Mouse (Mus musculus) midbrain, embryonic 14.5 days (tissue): ENCODE results near the gene Hist2h3c1. TPM values are rescaled to one million over a fixed set of nuclear protein-coding genes. Genes with fewer than 3 reads are reported as not detected.
"Not testable (repeated sequence)": the region's sequence is repeated elsewhere in the genome, so short reads cannot be mapped to it uniquely, and the experiment has no call there.

Source experiments
- ATAC-seq: fragments of 200-750 bp; cut with Nextera tagmentation; 2 replicates; pipeline ENCODE4 v1.8.0; 2017; ENCODE audit warnings: moderate number of reproducible peaks, moderate library complexity; ENCODE audit not compliant: low FRiP score, low TSS enrichment
- DNase-seq: peaks from one replicate; pipeline ENCODE4 v3.0.0-alpha.2; 2015
- H3K27ac ChIP-seq: fragments of 300-500 bp; sonication (generic); replicated peaks from 2 replicates; pipeline ENCODE4 v1.5.1; 2014; ENCODE audit warnings: mild to moderate bottlenecking, low read depth, low read length, moderate library complexity
- H3K27me3 ChIP-seq: fragments of 300-500 bp; sonication (generic); 2 replicates; pipeline ENCODE4 v1.6.1; 2014; ENCODE audit warnings: low read length, control low read depth, mixed read lengths; ENCODE audit not compliant: control insufficient read depth, insufficient read depth
- H3K36me3 ChIP-seq: fragments of 300-500 bp; sonication (generic); 2 replicates; pipeline ENCODE4 v1.6.1; 2014; ENCODE audit warnings: low read length, control low read depth; ENCODE audit not compliant: control insufficient read depth, insufficient read depth
- H3K4me1 ChIP-seq: fragments of 300-500 bp; sonication (generic); 2 replicates; pipeline ENCODE4 v1.6.1; 2014; ENCODE audit warnings: mild to moderate bottlenecking, antibody characterized with exemption, low read length, control low read depth; ENCODE audit not compliant: control insufficient read depth, insufficient read depth
- H3K4me2 ChIP-seq: fragments of 300-500 bp; sonication (generic); 2 replicates; pipeline ENCODE4 v1.6.1; 2014; ENCODE audit warnings: mild to moderate bottlenecking, low read length, moderate library complexity
- H3K4me3 ChIP-seq: fragments of 300-500 bp; sonication (generic); replicated peaks from 2 replicates; pipeline ENCODE4 v1.5.1; 2014; ENCODE audit warnings: low read depth, low read length
- H3K9ac ChIP-seq: fragments of 300-500 bp; sonication (generic); replicated peaks from 2 replicates; pipeline ENCODE4 v1.6.1; 2014; ENCODE audit warnings: mild to moderate bottlenecking, low read length, moderate library complexity
- H3K9me3 ChIP-seq: fragments of 300-500 bp; sonication (generic); 2 replicates; pipeline ENCODE4 v1.6.1; 2016; ENCODE audit warnings: low read length, control low read depth, mixed read lengths; ENCODE audit not compliant: control insufficient read depth
- WGBS: fragments of 180-500 bp; shearing (Covaris S2); extraction: QIAGEN DNeasy Blood & Tissue Kit; methylation state at CpG from one replicate; pipeline ENCODE4 v1.1.7; 2014; 5-methylcytosine and 5-hydroxymethylcytosine counted together
- polyA plus RNA-seq: library from polyadenylated mRNA; unstranded; fragments of >200 nt; fragmentation: Nextera tagmentation; extraction: Ambion mirVana; gene quantifications from 2 replicates; pipeline ENCODE4 v1.2.1, GENCODE M21; 2014

The Hist2h3c1 gene
- polyA plus RNA-seq, 1 experiment from 2014 or later = not detected

DNA sequence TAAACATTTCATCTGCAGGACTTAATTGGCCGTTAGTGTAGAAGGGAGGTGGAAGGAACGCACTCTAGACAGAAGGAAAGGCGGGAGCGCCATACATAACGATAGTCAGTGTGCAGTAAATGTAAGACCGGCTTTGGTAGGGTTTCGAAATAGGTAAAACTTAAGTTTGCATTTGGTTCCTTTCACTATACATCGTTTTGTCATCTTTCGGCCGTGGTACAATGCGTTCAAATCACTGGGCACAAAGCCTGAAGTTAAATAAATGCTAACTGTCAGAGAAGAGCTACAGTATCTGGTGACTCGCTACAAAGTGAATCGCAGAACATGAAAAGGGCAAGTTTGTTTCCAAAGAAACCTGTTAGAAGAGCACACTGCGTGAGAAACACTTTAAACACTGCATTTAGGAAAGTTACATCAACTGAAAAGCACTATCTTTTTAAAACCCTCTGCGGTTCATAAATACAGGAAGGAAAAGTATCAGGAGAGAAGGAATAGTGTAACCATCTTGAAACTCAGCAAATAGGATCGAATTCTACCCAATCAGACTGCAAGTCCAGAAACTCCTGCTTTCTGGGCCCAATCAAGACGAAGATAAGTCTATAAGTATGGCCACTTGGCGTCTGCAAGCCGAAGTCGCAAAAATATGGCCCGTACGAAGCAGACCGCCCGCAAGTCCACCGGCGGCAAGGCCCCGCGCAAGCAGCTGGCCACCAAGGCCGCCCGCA is 21.7 kb downstream of the Hist2h3c1 start, which contains the start of gene Hist2h3b:
Gene Hist2h3b, plus strand, starts transcription at position 604 of the 725 bp plus-strand sequence.
- ATAC-seq (peak; percentile 71), DNase-seq (peak; percentile 88)
- Histone ChIP-seq H3K4me1 (peaks cover 18% of the 10 kb centered on the region), H3K27me3 (no peaks in the 10 kb centered on the region), H3K4me2 (peak within 1 kb of the TSS; percentile 91), H3K9me3 (no peaks in the 10 kb centered on the region), H3K27ac (peak within 1 kb of the TSS; percentile 79), H3K9ac (peak within 1 kb of the TSS; percentile 39; the same call in 1 of the 2 replicates), H3K36me3 (no peaks in the 10 kb centered on the region), H3K4me3 (peak within 1 kb of the TSS; percentile 40)
- WGBS = 22% methylated on average over 30 of the region's 30 CpGs

DNA sequence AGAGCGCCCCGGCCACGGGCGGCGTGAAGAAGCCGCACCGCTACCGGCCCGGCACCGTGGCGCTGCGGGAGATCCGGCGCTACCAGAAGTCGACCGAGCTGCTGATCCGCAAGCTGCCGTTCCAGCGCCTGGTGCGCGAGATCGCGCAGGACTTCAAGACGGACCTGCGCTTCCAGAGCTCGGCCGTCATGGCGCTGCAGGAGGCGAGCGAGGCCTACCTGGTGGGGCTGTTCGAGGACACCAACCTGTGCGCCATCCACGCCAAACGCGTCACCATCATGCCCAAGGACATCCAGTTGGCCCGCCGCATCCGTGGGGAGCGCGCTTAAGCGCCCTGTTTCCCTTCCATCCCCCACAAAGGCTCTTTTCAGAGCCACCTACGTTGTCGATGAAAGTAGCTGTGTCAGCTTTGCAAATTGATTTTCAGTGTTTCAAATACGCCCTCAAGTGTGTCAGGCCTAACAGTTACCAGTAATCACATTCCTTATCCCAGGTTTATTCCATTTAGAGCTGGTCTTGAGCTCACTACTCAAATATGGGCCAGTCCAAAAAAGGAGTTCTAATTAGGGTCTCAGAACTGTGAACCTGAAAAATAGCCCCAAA is 22.4 kb downstream of the Hist2h3c1 start:
- H3K36me3 ChIP-seq, H3K9me3 ChIP-seq, H3K27me3 ChIP-seq, DNase-seq: not testable (repeated sequence)
- ATAC-seq = peak; percentile 55
- peak overlapping the region; percentile 91 for H3K4me2 ChIP-seq
- under 1% methylated on average over 11 of the region's 44 CpGs for whole genome bisulfite sequencing
- H3K9ac ChIP-seq = peak overlapping the region; percentile 39; the same call in 1 of the 2 replicates
- H3K4me3 ChIP-seq = peak overlapping the region; percentile 40
- H3K27ac ChIP-seq = peak overlapping the region; percentile 79
- H3K4me1 ChIP-seq = peaks cover 17% of the 10 kb centered on the region

- H3K27me3 ChIP-seq = no peaks in the 10 kb centered on the region
- H3K4me1 ChIP-seq = peaks cover 10% of the 10 kb centered on the region
- DNase-seq (peak; percentile 96), ATAC-seq (peak; percentile 97)
- peak within 1 kb of the TSS; percentile 57 for H3K9ac ChIP-seq
- no peaks in the 10 kb centered on the region for H3K36me3 ChIP-seq
- no peaks in the 10 kb centered on the region for H3K9me3 ChIP-seq
- H3K4me2 ChIP-seq = peak within 1 kb of the TSS; percentile 91
- WGBS = under 1% methylated on average over 45 of the region's 45 CpGs
- peak within 1 kb of the TSS; percentile 40 for H3K4me3 ChIP-seq
- H3K27ac ChIP-seq = peak within 1 kb of the TSS; percentile 79
Measured at GRCm38 (mm10) chr3:96269511-96270474, 23.3 kb downstream of the Hist2h3c1 start, which contains the start of gene Hist2h2bb. TSS of gene Hist2h2bb (plus strand) at chr3:96269752.

- no peak for DNase-seq
Measured at GRCm38 (mm10) chr3:96273591-96274465, 27.3 kb downstream of the Hist2h3c1 start.

DNA sequence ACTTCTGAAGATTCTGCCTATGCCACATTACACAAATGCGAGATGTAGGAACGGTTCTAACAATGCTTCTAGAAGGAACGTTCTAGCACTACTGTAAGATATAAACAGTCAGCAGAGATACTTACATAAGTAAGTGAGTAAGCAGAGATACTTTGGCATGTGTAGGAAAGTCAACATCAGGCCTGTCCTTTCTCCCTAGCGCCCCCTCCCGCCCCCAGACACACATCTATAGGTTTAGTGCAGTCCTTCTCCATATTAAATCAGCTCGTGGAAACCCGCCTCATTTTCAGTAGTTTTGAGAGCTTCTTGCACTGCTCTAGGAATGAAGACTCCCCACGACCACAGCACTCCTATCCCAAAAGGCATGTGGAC is 30.9 kb downstream of the Hist2h3c1 start:
- Histone ChIP-seq H3K36me3 (no peaks in the 10 kb centered on the region), H3K4me1 (0 out of 2 replicates have a peak, but pooled peaks cover 4% of the 10 kb centered on the region), H3K27ac (peak overlapping the region; percentile 57; the same call in 1 of the 2 replicates), H3K4me2 (peak overlapping the region; percentile 68), H3K9me3 (no peaks in the 10 kb centered on the region), H3K27me3 (no peaks in the 10 kb centered on the region), H3K4me3 (peak overlapping the region; percentile 46), H3K9ac (peak overlapping the region; percentile 55)
- 15% methylated on average over 8 of the region's 8 CpGs for WGBS
- DNase-seq (peak; percentile 51), ATAC-seq (0 out of 2 replicates have a peak, but pooled peaks have one; percentile 4)

More at GRCm38 (mm10) chr3:96273591-96274465, 27.3 kb downstream of the Hist2h3c1 start:
- Histone ChIP-seq H3K27me3 (no peaks in the 10 kb centered on the region), H3K4me3 (no peak overlapping the region), H3K9ac (no peak overlapping the region), H3K9me3 (no peaks in the 10 kb centered on the region), H3K4me2 (no peak overlapping the region), H3K4me1 (0 out of 2 replicates have a peak, but pooled peaks cover 7% of the 10 kb centered on the region), H3K27ac (no peak overlapping the region), H3K36me3 (no peaks in the 10 kb centered on the region)
- ATAC-seq = no peak
- 88% methylated on average over 17 of the region's 17 CpGs for WGBS

GRCm38 (mm10) chr3:96277800-96278624 is 31.5 kb downstream of the Hist2h3c1 start:
- under 1% methylated on average over 49 of the region's 49 CpGs for WGBS
- Histone ChIP-seq H3K4me3 (peak overlapping the region; percentile 46), H3K9me3 (no peaks in the 10 kb centered on the region), H3K4me2 (peak overlapping the region; percentile 68), H3K27me3 (no peaks in the 10 kb centered on the region; the same call in 1 of the 2 replicates), H3K9ac (peak overlapping the region; percentile 55), H3K4me1 (0 out of 2 replicates have a peak, but pooled peaks cover 4% of the 10 kb centered on the region), H3K27ac (peak overlapping the region; percentile 88), H3K36me3 (no peaks in the 10 kb centered on the region)
- peak; percentile 96 for DNase-seq
- ATAC-seq = peak; percentile 96

DNA sequence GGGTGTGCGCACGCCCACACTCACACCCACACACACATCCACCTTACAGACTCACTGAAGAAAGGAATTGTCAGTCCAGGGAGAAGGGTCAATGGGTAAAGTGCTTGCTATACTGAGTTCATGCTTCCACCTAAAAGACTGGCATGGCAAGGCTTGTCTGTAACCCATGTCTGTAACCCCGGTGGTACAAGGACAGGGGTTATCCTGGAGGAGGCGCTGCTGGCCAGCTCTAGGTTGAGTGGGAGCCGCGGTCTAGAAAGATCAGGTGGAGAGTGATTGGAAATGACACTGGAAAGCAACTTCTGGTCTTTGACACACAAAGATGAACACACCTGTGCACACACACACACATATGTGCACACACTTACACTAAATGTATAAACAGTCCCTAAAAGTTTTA is 34.2 kb downstream of the Hist2h3c1 start:
- H3K27me3 ChIP-seq = no peaks in the 10 kb centered on the region; the same call in 1 of the 2 replicates
- DNase-seq = no peak
- WGBS = 50% methylated on average over 6 of the region's 6 CpGs
- no peaks in the 10 kb centered on the region for H3K9me3 ChIP-seq
- H3K27ac ChIP-seq = no peak overlapping the region
- no peak overlapping the region for H3K9ac ChIP-seq
- no peaks in the 10 kb centered on the region for H3K36me3 ChIP-seq
- 0 out of 2 replicates have a peak, but pooled peaks cover 4% of the 10 kb centered on the region for H3K4me1 ChIP-seq
- no peak for ATAC-seq
- H3K4me2 ChIP-seq = no peak overlapping the region
- H3K4me3 ChIP-seq = no peak overlapping the region
